Mouse (Mus musculus): Measurements from ENCODE around the gene Scly. TPM values are rescaled to one million over a fixed set of nuclear protein-coding genes. Genes with fewer than 3 reads are reported as not detected.

Gene Scly
- polyA plus RNA-seq, 1 experiment from 2014 or later: 10.0 TPM

- Histone ChIP-seq H3K4me2 (ENCODE audit: low read depth, low read length) (no peak overlapping the region), H3K27me3 (replicated peaks; ENCODE audit: control insufficient read depth, insufficient read depth, low read length) (no peaks in the 10 kb centered on the region), H3K9me3 (ENCODE audit: control insufficient read depth, low read length) (no peaks in the 10 kb centered on the region), H3K9ac (ENCODE audit: low read depth, low read length) (no peak overlapping the region), H3K27ac (replicated peaks; ENCODE audit: low read depth, low read length) (no peak overlapping the region), H3K4me1 (ENCODE audit: control insufficient read depth, insufficient read depth, low read length) (peaks cover 4% of the 10 kb centered on the region; the same call in 1 of the 2 replicates), H3K4me3 (ENCODE audit: low read depth, low read length) (no peak overlapping the region), H3K36me3 (ENCODE audit: control insufficient read depth, insufficient read depth, low read length) (no peaks in the 10 kb centered on the region)
- 73% methylated on average over 5 of the region's 5 CpGs for WGBS
- DNase-seq (ENCODE audit: low spot score): no peak
- ATAC-seq (ENCODE audit: low read depth): no peak
Observed at GRCm38 (mm10) chr1:91362113-91362512, 64.0 kb downstream of the Scly start.

GRCm38 (mm10) chr1:91364822-91365644 lies 66.9 kb downstream of the Scly start:
- ATAC-seq (ENCODE audit: low read depth): no peak
- Histone ChIP-seq H3K4me2 (ENCODE audit: low read depth, low read length) (no peak overlapping the region), H3K36me3 (ENCODE audit: control insufficient read depth, insufficient read depth, low read length) (0 out of 2 replicates have a peak, but pooled peaks cover 2% of the 10 kb centered on the region), H3K27me3 (replicated peaks; ENCODE audit: control insufficient read depth, insufficient read depth, low read length) (no peaks in the 10 kb centered on the region), H3K9me3 (ENCODE audit: control insufficient read depth, low read length) (no peaks in the 10 kb centered on the region), H3K4me3 (ENCODE audit: low read depth, low read length) (no peak overlapping the region), H3K9ac (ENCODE audit: low read depth, low read length) (no peak overlapping the region), H3K27ac (replicated peaks; ENCODE audit: low read depth, low read length) (no peak overlapping the region), H3K4me1 (ENCODE audit: control insufficient read depth, insufficient read depth, low read length) (peaks cover 4% of the 10 kb centered on the region; the same call in 1 of the 2 replicates)
- DNase-seq (ENCODE audit: low spot score): no peak
- WGBS: 86% methylated on average over 16 of the region's 16 CpGs

GRCm38 (mm10) chr1:91365816-91366214 lies 67.7 kb downstream of the Scly start:
- Histone ChIP-seq H3K27me3 (replicated peaks; ENCODE audit: control insufficient read depth, insufficient read depth, low read length) (no peaks in the 10 kb centered on the region), H3K4me2 (ENCODE audit: low read depth, low read length) (peak overlapping the region; percentile 91), H3K36me3 (ENCODE audit: control insufficient read depth, insufficient read depth, low read length) (peaks cover 9% of the 10 kb centered on the region; the same call in 1 of the 2 replicates), H3K27ac (replicated peaks; ENCODE audit: low read depth, low read length) (no peak overlapping the region), H3K4me1 (ENCODE audit: control insufficient read depth, insufficient read depth, low read length) (peaks cover 4% of the 10 kb centered on the region; the same call in 1 of the 2 replicates), H3K9ac (ENCODE audit: low read depth, low read length) (peak overlapping the region; percentile 67), H3K4me3 (ENCODE audit: low read depth, low read length) (peak overlapping the region; percentile 47), H3K9me3 (ENCODE audit: control insufficient read depth, low read length) (no peaks in the 10 kb centered on the region)
- WGBS: 26% methylated on average over 8 of the region's 8 CpGs
- no peak for ATAC-seq (ENCODE audit: low read depth)
- DNase-seq (ENCODE audit: low spot score): no peak

GRCm38 (mm10) chr1:91366215-91367108 lies 68.3 kb downstream of the Scly start, which contains the start of gene Erfe:
Gene Erfe (plus strand): TSS chr1:91366430.
- no peak within 1 kb of the TSS for H3K27ac ChIP-seq (replicated peaks; ENCODE audit: low read depth, low read length)
- ATAC-seq (ENCODE audit: low read depth): peak; percentile 68
- 3% methylated on average over 14 of the region's 68 CpGs for WGBS

GRCm38 (mm10) chr1:91367295-91367694 lies 69.2 kb downstream of the Scly start:
- no peak for ATAC-seq (ENCODE audit: low read depth)
- Histone ChIP-seq H3K4me1 (ENCODE audit: control insufficient read depth, insufficient read depth, low read length) (peaks cover 4% of the 10 kb centered on the region; the same call in 1 of the 2 replicates), H3K27me3 (replicated peaks; ENCODE audit: control insufficient read depth, insufficient read depth, low read length) (no peaks in the 10 kb centered on the region), H3K9me3 (ENCODE audit: control insufficient read depth, low read length) (no peaks in the 10 kb centered on the region), H3K9ac (ENCODE audit: low read depth, low read length) (no peak overlapping the region), H3K36me3 (ENCODE audit: control insufficient read depth, insufficient read depth, low read length) (peaks cover 23% of the 10 kb centered on the region), H3K4me2 (ENCODE audit: low read depth, low read length) (0 out of 2 replicates have a peak overlapping the region, but pooled peaks have one; percentile 91), H3K27ac (replicated peaks; ENCODE audit: low read depth, low read length) (no peak overlapping the region), H3K4me3 (ENCODE audit: low read depth, low read length) (no peak overlapping the region)
- 94% methylated on average over 3 of the region's 3 CpGs for whole genome bisulfite sequencing
- DNase-seq (ENCODE audit: low spot score): no peak

More at GRCm38 (mm10) chr1:91366215-91367108, 68.3 kb downstream of the Scly start, which contains the start of gene Erfe:
- Histone ChIP-seq H3K4me3 (ENCODE audit: low read depth, low read length) (peak within 1 kb of the TSS; percentile 47), H3K4me1 (ENCODE audit: control insufficient read depth, insufficient read depth, low read length) (peaks cover 4% of the 10 kb centered on the region; the same call in 1 of the 2 replicates), H3K27me3 (replicated peaks; ENCODE audit: control insufficient read depth, insufficient read depth, low read length) (no peaks in the 10 kb centered on the region), H3K36me3 (ENCODE audit: control insufficient read depth, insufficient read depth, low read length) (peaks cover 15% of the 10 kb centered on the region), H3K4me2 (ENCODE audit: low read depth, low read length) (peak within 1 kb of the TSS; percentile 91), H3K9ac (ENCODE audit: low read depth, low read length) (peak within 1 kb of the TSS; percentile 67), H3K9me3 (ENCODE audit: control insufficient read depth, low read length) (no peaks in the 10 kb centered on the region)
- peak; percentile 56 for DNase-seq (ENCODE audit: low spot score)

GRCm38 (mm10) chr1:91369408-91369807 lies 71.3 kb downstream of the Scly start:
- whole genome bisulfite sequencing: 79% methylated on average over 4 of the region's 4 CpGs
- DNase-seq (ENCODE audit: low spot score): no peak
- no peak for ATAC-seq (ENCODE audit: low read depth)

GRCm38 (mm10) chr1:91370055-91370454 lies 71.9 kb downstream of the Scly start:
- WGBS: 89% methylated on average over 23 of the region's 23 CpGs
- Histone ChIP-seq H3K27me3 (replicated peaks; ENCODE audit: control insufficient read depth, insufficient read depth, low read length) (no peaks in the 10 kb centered on the region), H3K36me3 (ENCODE audit: control insufficient read depth, insufficient read depth, low read length) (peaks cover 50% of the 10 kb centered on the region), H3K9ac (ENCODE audit: low read depth, low read length) (no peak overlapping the region), H3K4me3 (ENCODE audit: low read depth, low read length) (no peak overlapping the region), H3K27ac (replicated peaks; ENCODE audit: low read depth, low read length) (no peak overlapping the region), H3K9me3 (ENCODE audit: control insufficient read depth, low read length) (no peaks in the 10 kb centered on the region), H3K4me1 (ENCODE audit: control insufficient read depth, insufficient read depth, low read length) (peaks cover 4% of the 10 kb centered on the region; the same call in 1 of the 2 replicates), H3K4me2 (ENCODE audit: low read depth, low read length) (no peak overlapping the region)
- no peak for DNase-seq (ENCODE audit: low spot score)
- no peak for ATAC-seq (ENCODE audit: low read depth)

More at GRCm38 (mm10) chr1:91369408-91369807, 71.3 kb downstream of the Scly start:
- no peak overlapping the region for H3K4me2 ChIP-seq (ENCODE audit: low read depth, low read length)
- H3K27ac ChIP-seq (replicated peaks; ENCODE audit: low read depth, low read length): no peak overlapping the region
- H3K36me3 ChIP-seq (ENCODE audit: control insufficient read depth, insufficient read depth, low read length): peaks cover 44% of the 10 kb centered on the region
- peaks cover 4% of the 10 kb centered on the region; the same call in 1 of the 2 replicates for H3K4me1 ChIP-seq (ENCODE audit: control insufficient read depth, insufficient read depth, low read length)
- no peak overlapping the region for H3K4me3 ChIP-seq (ENCODE audit: low read depth, low read length)
- H3K27me3 ChIP-seq (replicated peaks; ENCODE audit: control insufficient read depth, insufficient read depth, low read length): no peaks in the 10 kb centered on the region
- H3K9ac ChIP-seq (ENCODE audit: low read depth, low read length): no peak overlapping the region
- H3K9me3 ChIP-seq (ENCODE audit: control insufficient read depth, low read length): no peaks in the 10 kb centered on the region
